Mouse (Mus musculus) erythroblast, embryonic 14.5 days (primary cell): ENCODE results near the gene Lonp2. TPM values are rescaled to one million over a fixed set of nuclear protein-coding genes. Genes with fewer than 3 reads are reported as not detected.

Source experiments
- H3K27me3 ChIP-seq: 2 replicates; pipeline ENCODE4 v1.6.1; 2012; ENCODE audit warnings: inconsistent platforms; ENCODE audit not compliant: control insufficient read depth
- H3K36me3 ChIP-seq: 2 replicates; pipeline ENCODE4 v1.6.1; 2012; ENCODE audit warnings: mild to moderate bottlenecking, inconsistent platforms; ENCODE audit not compliant: control insufficient read depth
- H3K4me1 ChIP-seq: 2 replicates; pipeline ENCODE4 v1.6.1; 2012; ENCODE audit warnings: inconsistent platforms; ENCODE audit not compliant: control insufficient read depth
- H3K4me3 ChIP-seq: replicated peaks from 2 replicates; pipeline ENCODE3; 2012; ENCODE audit warnings: moderate library complexity, mild to moderate bottlenecking, inconsistent platforms
- H3K9me3 ChIP-seq: 2 replicates; pipeline ENCODE4 v1.6.1; 2012; ENCODE audit warnings: low read length, inconsistent platforms, mixed read lengths; ENCODE audit not compliant: control insufficient read depth
- GATA1 ChIP-seq: IDR thresholded peaks from 2 replicates; pipeline ENCODE4 v1.6.1; 2012; ENCODE audit warnings: low read length, inconsistent platforms, mixed read lengths
- TAL1 ChIP-seq: IDR thresholded peaks from 3 replicates; pipeline ENCODE4 v1.6.1; 2012; ENCODE audit warnings: low read length, inconsistent platforms, mixed read lengths
- polyA plus RNA-seq: library from polyadenylated mRNA; stranded (reverse); fragments of >175 nt; gene quantifications from 2 replicates; pipeline ENCODE4 v1.2.3, GENCODE M21; 2012

Lonp2 gene
- polyA plus RNA-seq, 1 experiment = 2.1 TPM

- no peak for TF ChIP-seq TAL1
- no peak for TF ChIP-seq GATA1
- Histone ChIP-seq H3K4me1 (peaks cover 24% of the 10 kb centered on the region), H3K9me3 (no peaks in the 10 kb centered on the region), H3K4me3 (no peak overlapping the region), H3K36me3 (peaks cover 28% of the 10 kb centered on the region), H3K27me3 (no peaks in the 10 kb centered on the region)
These were observed 70.2 kb downstream of the Lonp2 start for GRCm38 (mm10) chr8:86694011-86694410.

GRCm38 (mm10) chr8:86695703-86696102, 71.9 kb downstream of the Lonp2 start:
- peaks cover 29% of the 10 kb centered on the region for H3K36me3 ChIP-seq
- no peaks in the 10 kb centered on the region for H3K9me3 ChIP-seq
- TF ChIP-seq TAL1 (no peak), GATA1 (no peak)

GRCm38 (mm10) chr8:86698811-86699421, 75.1 kb downstream of the Lonp2 start:
- Histone ChIP-seq H3K4me3 (no peak overlapping the region), H3K9me3 (no peaks in the 10 kb centered on the region), H3K27me3 (no peaks in the 10 kb centered on the region), H3K36me3 (peaks cover 19% of the 10 kb centered on the region), H3K4me1 (peaks cover 29% of the 10 kb centered on the region)
- TF ChIP-seq TAL1 (no peak), GATA1 (no peak)

More at GRCm38 (mm10) chr8:86695703-86696102, 71.9 kb downstream of the Lonp2 start:
- H3K27me3 ChIP-seq = no peaks in the 10 kb centered on the region
- H3K4me3 ChIP-seq = no peak overlapping the region
- H3K4me1 ChIP-seq = peaks cover 24% of the 10 kb centered on the region

DNA sequence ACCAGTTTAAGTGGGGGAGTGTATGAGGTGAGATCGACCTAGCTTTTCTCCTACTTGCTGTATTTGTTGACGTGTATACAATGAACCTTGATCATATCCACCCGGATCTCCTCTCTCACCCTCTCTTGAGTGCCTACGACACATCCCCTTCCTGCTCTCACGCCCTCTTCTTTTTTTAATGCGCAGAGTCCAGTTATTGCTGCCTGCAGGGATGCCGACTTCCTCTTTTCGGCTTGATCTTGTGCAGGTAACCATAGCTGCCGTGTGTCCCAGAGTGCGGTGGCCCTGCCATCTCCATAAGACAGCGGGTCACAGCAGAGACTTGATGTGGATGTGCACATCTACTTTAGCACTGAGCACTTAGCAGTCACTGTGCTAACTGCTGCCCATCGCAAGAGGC, 75.6 kb downstream of the Lonp2 start:
- peaks cover 24% of the 10 kb centered on the region for H3K4me1 ChIP-seq
- no peak overlapping the region for H3K4me3 ChIP-seq
- TF ChIP-seq GATA1 (no peak), TAL1 (no peak)
- H3K9me3 ChIP-seq = no peaks in the 10 kb centered on the region
- no peaks in the 10 kb centered on the region for H3K27me3 ChIP-seq
- peaks cover 19% of the 10 kb centered on the region for H3K36me3 ChIP-seq

- peaks cover 20% of the 10 kb centered on the region for H3K36me3 ChIP-seq
- no peak overlapping the region for H3K4me3 ChIP-seq
- H3K27me3 ChIP-seq = no peaks in the 10 kb centered on the region
- H3K4me1 ChIP-seq = peaks cover 27% of the 10 kb centered on the region
- TF ChIP-seq GATA1 (no peak), TAL1 (no peak)
- H3K9me3 ChIP-seq = no peaks in the 10 kb centered on the region
These were observed 78.6 kb downstream of the Lonp2 start for GRCm38 (mm10) chr8:86702453-86702852.

DNA sequence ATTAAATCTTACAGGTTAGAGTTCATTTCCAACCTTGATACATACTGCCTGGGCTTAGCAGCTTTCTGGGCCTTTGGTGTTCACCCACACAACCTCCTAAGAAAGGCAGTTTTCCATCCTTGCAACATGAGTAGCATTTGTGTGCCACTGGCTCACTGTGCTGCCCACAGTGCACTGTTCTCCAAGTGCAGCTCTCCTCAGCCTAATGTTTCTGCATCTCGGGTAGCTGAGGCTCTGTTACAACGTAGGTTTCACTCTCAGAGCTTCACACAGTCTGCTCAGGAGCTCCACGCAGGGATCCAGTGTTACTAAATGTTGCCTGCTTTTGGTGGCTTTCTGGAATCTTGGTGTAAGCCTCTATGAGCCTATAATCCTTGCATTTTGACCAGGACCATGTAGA, 81.5 kb downstream of the Lonp2 start:
- no peak overlapping the region for H3K4me3 ChIP-seq
- no peak for TF ChIP-seq GATA1
- no peak for TF ChIP-seq TAL1
- no peaks in the 10 kb centered on the region for H3K9me3 ChIP-seq
- H3K36me3 ChIP-seq = peaks cover 29% of the 10 kb centered on the region
- H3K27me3 ChIP-seq = no peaks in the 10 kb centered on the region
- peaks cover 48% of the 10 kb centered on the region for H3K4me1 ChIP-seq

DNA sequence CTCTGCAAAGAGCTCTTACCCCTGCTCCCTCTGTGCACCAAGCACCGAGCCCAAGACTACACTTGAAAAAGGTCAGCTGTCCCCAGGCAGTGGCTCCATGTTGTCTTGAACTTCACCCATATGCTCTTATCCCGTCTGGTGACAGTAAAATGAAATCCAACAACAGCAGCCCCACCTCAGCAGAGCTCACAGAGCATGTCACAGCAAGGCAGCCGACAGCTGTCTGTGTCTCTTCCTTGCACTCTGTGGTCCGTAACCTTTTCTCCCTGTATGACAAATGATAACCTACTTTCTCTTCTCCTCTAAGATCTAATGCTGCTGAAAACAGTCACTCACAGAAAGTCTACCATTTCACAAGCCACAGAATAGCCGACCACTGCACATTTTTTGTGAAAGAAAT, 82.9 kb downstream of the Lonp2 start:
- Histone ChIP-seq H3K4me3 (no peak overlapping the region), H3K36me3 (peaks cover 43% of the 10 kb centered on the region), H3K9me3 (no peaks in the 10 kb centered on the region), H3K27me3 (no peaks in the 10 kb centered on the region), H3K4me1 (peaks cover 52% of the 10 kb centered on the region)
- TF ChIP-seq TAL1 (no peak), GATA1 (no peak)

DNA sequence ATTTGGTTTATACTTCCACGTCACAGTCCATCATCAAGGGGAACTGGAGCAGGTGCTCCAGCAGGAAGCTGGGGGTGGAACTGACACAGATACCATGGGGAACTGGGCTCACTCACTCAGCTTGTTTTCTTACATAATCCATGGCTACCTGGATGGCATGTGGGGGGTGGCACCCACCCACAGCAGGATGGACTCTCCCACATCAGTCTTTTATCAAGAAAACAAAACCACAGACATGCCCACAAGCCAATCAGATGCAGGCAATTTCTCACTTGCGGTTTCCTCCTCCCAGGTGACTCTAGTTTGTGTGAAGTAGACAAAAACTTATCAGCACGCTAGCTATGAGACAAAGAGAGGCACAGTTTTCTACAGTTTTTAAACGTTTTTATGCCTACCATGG, 84.0 kb downstream of the Lonp2 start:
- no peaks in the 10 kb centered on the region for H3K27me3 ChIP-seq
- H3K36me3 ChIP-seq = peaks cover 51% of the 10 kb centered on the region
- peaks cover 55% of the 10 kb centered on the region for H3K4me1 ChIP-seq
- H3K9me3 ChIP-seq = no peaks in the 10 kb centered on the region
- no peak overlapping the region for H3K4me3 ChIP-seq
- TF ChIP-seq GATA1 (no peak), TAL1 (no peak)

DNA sequence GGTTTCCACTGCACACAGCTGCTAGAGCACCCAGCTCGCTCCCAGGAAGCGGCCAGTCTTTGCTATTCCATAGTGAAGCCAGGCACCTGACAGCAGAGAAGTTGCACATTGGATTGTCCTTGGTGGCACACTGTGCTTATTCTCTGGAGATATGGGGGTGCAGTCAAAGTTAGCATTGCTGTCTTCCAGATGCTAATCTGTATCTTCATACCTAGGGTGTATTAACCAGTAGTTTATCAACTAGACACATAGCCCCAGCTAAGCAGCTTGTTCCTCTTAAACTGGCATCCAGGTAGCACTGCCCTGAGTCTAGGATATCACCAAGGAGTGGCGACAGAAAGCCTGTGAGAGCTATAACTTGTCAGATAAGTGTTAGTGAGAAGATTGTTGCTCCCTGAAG, 88.8 kb downstream of the Lonp2 start:
- H3K9me3 ChIP-seq = no peaks in the 10 kb centered on the region
- H3K4me3 ChIP-seq = no peak overlapping the region
- H3K4me1 ChIP-seq = peaks cover 45% of the 10 kb centered on the region
- H3K27me3 ChIP-seq = no peaks in the 10 kb centered on the region
- peaks cover 77% of the 10 kb centered on the region for H3K36me3 ChIP-seq
- TF ChIP-seq TAL1 (no peak), GATA1 (no peak)

DNA sequence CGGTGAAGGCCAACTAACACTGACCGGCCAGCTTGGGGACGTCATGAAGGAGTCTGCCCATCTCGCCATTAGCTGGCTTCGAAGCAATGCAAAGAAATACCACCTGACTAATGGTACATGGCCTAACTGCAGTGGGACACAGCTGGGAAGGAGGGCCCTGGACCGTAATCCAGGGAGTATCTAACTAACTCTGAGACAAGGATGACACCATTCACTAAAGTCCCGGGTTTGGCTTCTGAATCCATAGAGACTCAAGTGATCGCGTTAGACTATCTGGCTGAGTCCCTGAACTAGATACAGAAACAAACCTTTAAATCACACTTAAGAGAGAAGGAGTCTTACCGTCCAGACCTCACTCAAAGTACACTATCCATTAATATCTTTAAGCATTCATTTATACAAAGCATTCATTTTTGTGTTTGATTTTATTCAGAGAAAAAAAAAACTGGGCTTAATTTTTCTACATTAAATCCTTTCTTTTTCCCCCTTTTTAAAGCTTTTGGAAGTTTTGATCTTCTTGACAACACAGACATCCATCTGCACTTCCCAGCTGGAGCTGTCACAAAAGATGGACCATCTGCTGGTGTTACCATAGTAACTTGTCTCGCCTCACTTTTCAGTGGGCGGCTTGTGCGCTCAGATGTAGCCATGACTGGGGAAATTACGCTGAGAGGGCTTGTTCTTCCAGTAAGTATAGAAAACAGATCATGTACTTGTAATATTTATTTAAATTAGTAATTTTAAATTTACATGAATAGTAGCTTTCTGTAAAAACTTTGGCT, 89.8 kb downstream of the Lonp2 start:
- Histone ChIP-seq H3K4me3 (no peak overlapping the region), H3K4me1 (peaks cover 35% of the 10 kb centered on the region), H3K9me3 (no peaks in the 10 kb centered on the region), H3K27me3 (no peaks in the 10 kb centered on the region), H3K36me3 (peaks cover 84% of the 10 kb centered on the region)
- TF ChIP-seq GATA1 = no peak
- no peak for TF ChIP-seq TAL1
